Mouse (Mus musculus) myocyte (in vitro differentiated cells): ENCODE results near the gene Kif5c.

Experiments used
- MAX ChIP-seq: IDR thresholded peaks from one replicate; pipeline ENCODE4 v1.6.1; 2011; ENCODE audit warnings: low read depth, mild to moderate bottlenecking, control low read depth
- POLR2A ChIP-seq: IDR thresholded peaks from one replicate; pipeline ENCODE4 v1.6.1; 2011; ENCODE audit warnings: low read depth, mild to moderate bottlenecking, control low read depth, moderate library complexity; ENCODE audit not compliant: insufficient read length
- SRF ChIP-seq: IDR thresholded peaks from one replicate; pipeline ENCODE4 v1.6.1; 2011; ENCODE audit warnings: low read depth; ENCODE audit not compliant: control insufficient read depth, insufficient read length
- TCF12 ChIP-seq: IDR thresholded peaks from one replicate; pipeline ENCODE4 v1.6.1; 2011; ENCODE audit warnings: mild to moderate bottlenecking, control low read depth; ENCODE audit not compliant: poor library complexity, insufficient read depth, severe bottlenecking
- TCF3 ChIP-seq: IDR thresholded peaks from one replicate; pipeline ENCODE4 v1.6.1; 2011; ENCODE audit warnings: low read depth, control low read depth; ENCODE audit not compliant: insufficient read length

DNA sequence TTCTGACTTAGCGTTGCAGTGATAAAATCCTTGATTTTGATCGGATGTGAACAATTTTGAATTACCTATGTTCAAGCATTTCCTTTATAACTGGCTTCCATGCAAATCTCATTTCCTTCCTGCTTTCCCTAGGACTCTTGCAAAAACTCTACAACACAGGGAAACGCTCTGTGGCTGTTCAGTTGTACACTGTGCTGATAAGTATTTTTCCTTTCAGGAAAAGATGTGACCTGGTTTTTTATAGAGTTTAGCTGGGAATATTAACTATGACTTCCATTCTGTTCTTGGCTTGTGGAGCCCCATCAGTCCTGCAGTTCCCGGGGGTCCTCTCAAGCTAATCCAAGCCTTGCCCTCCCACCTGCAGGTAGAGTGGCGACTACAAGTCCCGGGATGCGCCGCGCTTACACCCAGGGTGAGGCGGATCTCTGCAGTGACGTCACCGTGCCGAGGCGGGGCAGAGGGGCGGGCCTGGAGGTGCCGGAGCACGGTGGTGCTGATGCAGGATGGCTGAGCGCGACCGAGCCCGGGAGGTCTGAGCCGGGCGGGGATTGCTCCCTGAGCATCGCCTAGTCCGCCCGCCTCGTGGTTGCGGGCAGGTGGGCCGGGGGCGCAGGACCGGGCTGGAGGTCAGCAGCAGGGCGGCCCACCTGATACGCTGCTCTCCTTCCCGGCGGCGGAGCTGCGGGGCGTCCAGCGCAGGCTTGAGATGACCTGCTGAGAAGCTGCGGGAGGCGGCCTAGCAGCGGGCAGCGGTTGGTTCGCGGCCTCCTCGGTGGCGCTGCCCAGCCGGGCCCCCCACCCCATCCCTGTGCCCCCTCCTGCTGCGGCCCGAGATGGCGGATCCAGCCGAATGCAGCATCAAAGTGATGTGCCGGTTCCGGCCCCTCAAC lies at the start of gene Kif5c:
- no peak for TF ChIP-seq TCF3
- no peak for TF ChIP-seq TCF12
- TF ChIP-seq POLR2A, result peak; percentile 56
- TF ChIP-seq MAX, result no peak
- TF ChIP-seq SRF, result no peak
